ENCODE assay signal across 8 mouse cellular contexts in the genomic region with DNA sequence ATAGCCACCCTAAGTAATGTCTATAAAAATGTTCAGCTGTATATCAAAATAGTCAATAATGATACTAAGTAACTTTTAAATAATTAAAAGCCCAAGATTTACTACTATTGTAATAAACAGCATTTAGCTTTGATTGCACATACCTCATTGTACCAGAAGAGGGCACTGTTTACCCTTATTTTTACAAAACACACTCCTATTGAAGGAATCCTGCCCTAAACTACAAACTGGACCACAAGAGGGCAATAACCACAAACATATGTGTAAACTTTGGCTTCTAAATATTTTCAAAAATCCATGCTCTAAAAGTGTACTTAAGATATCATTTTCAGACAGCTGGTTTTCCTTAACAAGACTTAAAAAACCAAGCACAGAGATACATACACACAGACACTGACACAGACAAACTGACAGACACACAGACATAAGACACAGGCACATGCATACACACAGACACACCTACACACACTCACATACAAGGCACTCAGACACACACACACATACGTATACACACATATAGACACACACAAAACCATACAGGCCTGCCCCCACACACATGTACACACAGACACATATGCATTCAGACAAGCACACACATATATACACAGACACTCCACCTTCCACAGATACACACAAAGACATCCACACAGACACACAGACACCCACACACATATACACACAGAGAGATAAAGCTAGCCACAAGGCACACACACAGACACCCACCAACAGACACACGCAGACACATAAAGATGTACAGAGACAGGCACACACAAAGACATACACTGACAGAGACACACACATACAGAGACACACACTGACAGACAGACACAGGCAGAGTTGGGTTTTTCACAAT. TPM values are rescaled to one million over a fixed set of nuclear protein-coding genes. Genes with fewer than 3 reads are reported as not detected.
DNase-seq lines count a peak whose midpoint lies in the region; ATAC-seq lines count a peak whose summit lies in the region.
"Had no signal": no experiment of that assay in that cellular context is flagged by ENCODE, and none has a peak within 500 bp of the region (broad histone marks: within the 10 kb centered on the region; RNA-seq: fewer than 3 reads in every experiment).

No protein-coding gene starts in this region.

- peak; percentile 36; the same call in 1 of the 2 replicates for ATAC-seq in liver, embryonic 16.5 days (ENCODE audit: low read depth)

- H3K36me3 ChIP-seq in liver, embryonic 16.5 days (ENCODE audit: control insufficient read depth, insufficient read depth): no peaks in the 10 kb centered on the region
- H3K36me3 ChIP-seq: limb, embryonic 15.5 days had no signal

- DNase-seq in spleen, postnatal 36 days (ENCODE audit: low spot score in 2 of 2): peak; percentile 62 to 83
- DNase-seq in spleen, adult 12 weeks (ENCODE audit: low spot score): no peak
- DNase-seq in T-cell, adult 2 months (ENCODE audit: low spot score): peak; percentile 72
- DNase-seq in embryo, embryonic 10 days (ENCODE audit: low spot score): peak; percentile 83
- peak; percentile 71 for DNase-seq in hindlimb bud, embryonic 11.5 days (ENCODE audit: extremely low spot score, low read depth, low spot score)
- peak; percentile 82 for DNase-seq in retina, postnatal 1 day

- H3K4me1 ChIP-seq in liver, embryonic 16.5 days (ENCODE audit: control insufficient read depth, low read depth, low read length): peaks cover 3% of the 10 kb centered on the region; the same call in 1 of the 2 replicates
- H3K4me1 ChIP-seq: limb, embryonic 15.5 days had no signal

- H3K9me3 ChIP-seq in liver, embryonic 16.5 days (replicated peaks; ENCODE audit: control insufficient read depth, low read length): no peaks in the 10 kb centered on the region
- H3K9me3 ChIP-seq: limb, embryonic 15.5 days had no signal

- H3K27me3 ChIP-seq in liver, embryonic 16.5 days (ENCODE audit: control insufficient read depth, insufficient read depth, low read depth, low read length): no peaks in the 10 kb centered on the region
- H3K27me3 ChIP-seq: limb, embryonic 15.5 days had no signal

- H3K4me2 ChIP-seq in liver, embryonic 16.5 days (ENCODE audit: low read depth, low read length): no peak overlapping the region
- H3K4me2 ChIP-seq: limb, embryonic 15.5 days had no signal

- H3K4me3 ChIP-seq in liver, embryonic 16.5 days (ENCODE audit: low read depth, low read length): no peak overlapping the region
- H3K4me3 ChIP-seq: limb, embryonic 15.5 days had no signal

- 70% methylated on average over 2 of the region's 2 CpGs for WGBS in liver, embryonic 16.5 days (ENCODE audit: insufficient replicate concordance)

- no peak overlapping the region for H3K27ac ChIP-seq in liver, embryonic 16.5 days (ENCODE audit: low read length)
- H3K27ac ChIP-seq: limb, embryonic 15.5 days had no signal

- H3K9ac ChIP-seq in liver, embryonic 16.5 days (ENCODE audit: low read depth, low read length): no peak overlapping the region
- H3K9ac ChIP-seq: limb, embryonic 15.5 days had no signal

RNA-seq across cellular contexts. Expression of a gene that starts 21.3 kb away (rescaled TPM):
- 20.5 and 23.9 TPM in 2 replicates for polyA plus RNA-seq in liver, embryonic 16.5 days (2015; fragmentation: Nextera tagmentation; extraction: Ambion mirVana)

RNA-seq across cellular contexts. Expression of a gene that starts 46.7 kb away (rescaled TPM):
- polyA plus RNA-seq in liver, embryonic 16.5 days (2015; fragmentation: Nextera tagmentation; extraction: Ambion mirVana): 57.8 and 59.8 TPM in 2 replicates
